Comparison of ENCODE assay signal across 10 mouse cellular contexts in the genomic region with DNA sequence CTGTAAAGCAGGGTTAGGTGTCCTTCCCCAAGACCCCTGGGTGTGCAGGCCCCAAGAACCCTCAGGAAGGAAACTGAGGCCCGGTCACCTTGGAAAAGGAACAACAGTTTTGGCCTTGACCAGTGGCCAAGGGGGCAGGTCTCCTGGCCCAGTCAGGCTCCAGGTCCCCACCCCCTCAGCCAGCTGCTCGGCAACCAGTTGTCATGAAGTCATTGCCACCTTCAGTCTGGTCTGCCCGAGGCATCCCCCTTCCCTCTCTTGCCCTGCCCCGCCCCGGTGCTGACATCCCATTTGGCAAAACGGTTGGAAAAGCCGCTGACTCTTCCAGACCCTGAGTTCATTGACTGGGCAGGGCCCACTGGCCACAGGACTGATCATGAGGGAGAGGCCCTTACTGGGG.
DNase-seq lines count a peak whose midpoint lies in the region; ATAC-seq and TF ChIP-seq lines count a peak whose summit lies in the region.
"Had no signal": no experiment of that assay in that cellular context is flagged by ENCODE, and none has a peak within 500 bp of the region (broad histone marks: within the 10 kb centered on the region; RNA-seq: fewer than 3 reads in every experiment).

No protein-coding gene starts in this region.

- no peak overlapping the region for H3ac ChIP-seq in C2C12 (ENCODE audit: control insufficient read depth, insufficient read length, low read depth)

- no peak overlapping the region for H3K4me3 ChIP-seq in intestine, embryonic 16.5 days (ENCODE audit: low read length)
- no peak overlapping the region for H3K4me3 ChIP-seq in intestine, embryonic 15.5 days (replicated peaks)
- H3K4me3 ChIP-seq in C2C12 (ENCODE audit: insufficient read depth, poor library complexity, severe bottlenecking) = no peak overlapping the region
- H3K4me3 ChIP-seq: neural tube, embryonic 12.5 days; stomach, embryonic 15.5 days had no signal

- DNase-seq in adipocyte (ENCODE audit: low spot score) = peak; percentile 50
- DNase-seq in heart, postnatal 10 days = peak; percentile 74 to 80
- no peak for DNase-seq in ovary, postnatal 10 days (ENCODE audit: low spot score)
- DNase-seq in layer of hippocampus, adult 9-11 months = no peak
- no peak for DNase-seq in layer of hippocampus, adult 8-10 months (ENCODE audit: low spot score in 2 of 2)

- peak overlapping the region; percentile 28 for H3K27ac ChIP-seq in intestine, embryonic 16.5 days (ENCODE audit: low read length)
- no peak overlapping the region for H3K27ac ChIP-seq in intestine, embryonic 15.5 days
- H3K27ac ChIP-seq: neural tube, embryonic 12.5 days had no signal

- ATAC-seq in intestine, embryonic 16.5 days = no peak
- ATAC-seq in intestine, embryonic 15.5 days = no peak

- no peaks in the 10 kb centered on the region for H3K79me3 ChIP-seq in C2C12 (ENCODE audit: low read depth)

- H3K4me2 ChIP-seq in intestine, embryonic 16.5 days (ENCODE audit: low read depth, low read length) = no peak overlapping the region
- H3K4me2 ChIP-seq in intestine, embryonic 15.5 days (replicated peaks) = no peak overlapping the region
- H3K4me2 ChIP-seq: neural tube, embryonic 12.5 days; stomach, embryonic 15.5 days had no signal

- TF ChIP-seq CTCF in C2C12 (IDR thresholded peaks at IDR 0.05; ENCODE audit: control insufficient read depth, insufficient read depth, insufficient read length) = no peak

- no peaks in the 10 kb centered on the region for H3K79me2 ChIP-seq in C2C12 (ENCODE audit: control insufficient read depth, insufficient read depth)

- H3K27me3 ChIP-seq in intestine, embryonic 16.5 days (replicated peaks; ENCODE audit: control insufficient read depth, insufficient read depth, low read length) = no peaks in the 10 kb centered on the region
- H3K27me3 ChIP-seq in intestine, embryonic 15.5 days (replicated peaks) = no peaks in the 10 kb centered on the region
- H3K27me3 ChIP-seq in C2C12 (ENCODE audit: control insufficient read depth, insufficient read depth, insufficient read length) = no peaks in the 10 kb centered on the region
- H3K27me3 ChIP-seq: neural tube, embryonic 12.5 days; stomach, embryonic 15.5 days had no signal

- no peaks in the 10 kb centered on the region for H3K9me3 ChIP-seq in intestine, embryonic 16.5 days (ENCODE audit: control insufficient read depth, low read length)
- no peaks in the 10 kb centered on the region for H3K9me3 ChIP-seq in intestine, embryonic 15.5 days
- H3K9me3 ChIP-seq: neural tube, embryonic 12.5 days; stomach, embryonic 15.5 days had no signal

- intact Hi-C loops in heart, postnatal 10 days (cut with DNase I) = no loop called here

- no peak overlapping the region for H3K9ac ChIP-seq in intestine, embryonic 16.5 days (ENCODE audit: low read depth, low read length)
- H3K9ac ChIP-seq in intestine, embryonic 15.5 days = no peak overlapping the region
- H3K9ac ChIP-seq: stomach, embryonic 15.5 days had no signal

- peaks cover 40% of the 10 kb centered on the region for H3K4me1 ChIP-seq in intestine, embryonic 16.5 days (ENCODE audit: control insufficient read depth, insufficient read depth, low read length)
- peaks cover 37% of the 10 kb centered on the region for H3K4me1 ChIP-seq in intestine, embryonic 15.5 days (replicated peaks)

- H3K36me3 ChIP-seq in intestine, embryonic 16.5 days (ENCODE audit: control insufficient read depth, insufficient read depth, low read length) = no peaks in the 10 kb centered on the region
- H3K36me3 ChIP-seq in intestine, embryonic 15.5 days = no peaks in the 10 kb centered on the region
- H3K36me3 ChIP-seq in C2C12 (ENCODE audit: control insufficient read depth, insufficient read depth) = no peaks in the 10 kb centered on the region
- H3K36me3 ChIP-seq: neural tube, embryonic 12.5 days; stomach, embryonic 15.5 days had no signal

- 67% methylated on average over 7 of the region's 7 CpGs for WGBS in intestine, embryonic 16.5 days
- 71% methylated on average over 7 of the region's 7 CpGs for WGBS in intestine, embryonic 15.5 days

TF ChIP-seq in C2C12, 6 proteins besides CTCF, POLR2A, EP300 and RAD21:
- TF ChIP-seq CEBPB (IDR thresholded peaks at IDR 0.05; ENCODE audit: low read depth) (no peak), MYOD1 (IDR thresholded peaks at IDR 0.05; ENCODE audit: control insufficient read depth, insufficient read length, low read depth) (peak; percentile 24)

Comparison
In these comparisons a context has a peak if more than half of its experiments do, and no peak if none do; other contexts are left out.
1. DNase-seq: peak in adipocyte (single experiment) and heart, postnatal 10 days (2 of 2); none in ovary, postnatal 10 days (single experiment), layer of hippocampus, adult 9-11 months (single experiment) and layer of hippocampus, adult 8-10 months (0 of 2).